Mouse (Mus musculus) activated CD4-positive, CD25-positive, alpha-beta regulatory T cell, adult 4 months (primary cell): ENCODE measurements at regions not wholly inside any gene's neighbourhood (a gene's known extent, or its start where the extent isn't known, plus 50 kb on each side); places are given as distances from the start of the nearest gene placed in this dataset.
"Not testable (repeated sequence)": the region's sequence is repeated elsewhere in the genome, so short reads cannot be mapped to it uniquely, and the experiment has no call there.

ENCODE experiments used
- ATAC-seq: one replicate; pipeline ENCODE4 v1.8.0; 2017

DNA sequence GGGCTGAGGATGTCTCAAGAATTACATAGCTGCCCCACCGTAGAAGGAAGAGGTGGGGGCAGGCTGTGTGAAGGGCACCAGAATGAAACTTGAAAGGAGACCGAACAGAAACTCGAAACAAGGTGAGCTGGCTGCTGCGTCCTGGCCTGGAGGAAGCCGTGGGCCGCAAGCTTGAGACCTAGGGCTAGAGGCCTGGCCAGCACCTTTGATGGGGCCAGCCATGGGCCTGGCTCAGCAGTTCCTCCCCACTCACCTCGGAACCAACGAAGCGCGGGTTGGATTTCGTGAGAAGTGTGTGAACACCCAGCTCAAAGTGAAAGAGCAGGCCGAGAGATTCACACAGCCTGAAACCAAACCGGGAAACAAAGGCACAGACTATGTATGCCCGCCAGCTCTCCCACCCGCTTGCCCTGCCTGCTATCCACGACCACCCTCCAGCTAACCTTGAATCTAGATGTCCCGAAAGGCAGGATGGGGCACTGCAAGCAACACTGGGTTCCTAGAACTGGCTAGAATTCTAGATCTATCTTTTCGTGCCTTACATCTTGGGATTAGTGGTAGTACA, 306.3 kb upstream of the 3110018I06Rik start:
- ATAC-seq, result no peak

- ATAC-seq, result peak; percentile 88
These were observed 305.1 kb upstream of the 3110018I06Rik start for GRCm38 (mm10) chr12:107183283-107183682.

DNA sequence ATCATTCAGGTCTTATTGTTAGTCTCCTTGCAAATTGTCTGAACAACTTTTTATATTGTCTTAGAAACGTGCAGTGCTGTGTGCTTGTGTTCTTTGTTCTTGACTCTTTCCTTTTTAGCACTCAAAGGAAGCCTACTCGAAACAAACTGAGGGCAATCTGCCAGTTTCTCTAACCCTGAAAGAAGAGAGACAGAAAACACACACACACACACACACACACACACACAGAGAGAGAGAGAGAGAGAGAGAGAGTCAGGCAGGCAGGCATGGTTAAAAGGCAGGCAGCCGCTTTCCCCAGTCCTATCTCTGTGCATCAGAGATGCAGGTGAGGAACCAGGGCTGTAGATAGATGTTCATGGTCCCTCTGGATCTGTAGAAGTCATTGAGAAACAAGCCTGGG, 304.0 kb upstream of the 3110018I06Rik start:
- peak; percentile 18 for ATAC-seq

- no peak for ATAC-seq
These were observed 302.1 kb upstream of the 3110018I06Rik start for GRCm38 (mm10) chr12:107186361-107186760.

DNA sequence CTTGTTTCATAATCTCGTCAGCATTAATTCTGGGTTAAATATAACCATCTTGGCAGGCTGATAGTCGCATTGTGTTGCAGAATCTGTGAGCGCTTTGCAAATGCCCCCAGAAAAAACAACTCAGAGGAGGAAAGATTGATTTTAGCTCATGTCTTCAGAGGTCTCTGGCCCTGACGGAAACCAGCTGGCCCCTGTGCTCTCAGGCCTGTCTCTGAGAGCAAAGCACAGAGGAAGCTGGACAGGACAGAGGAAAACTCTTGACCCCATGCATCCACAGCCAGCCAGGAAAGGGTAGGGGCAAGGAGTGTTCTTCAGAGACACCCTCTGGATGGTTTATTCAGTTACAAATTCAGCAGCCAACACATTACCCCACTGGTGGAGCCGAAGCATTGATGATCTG, 300.4 kb upstream of the 3110018I06Rik start:
- ATAC-seq, result no peak

DNA sequence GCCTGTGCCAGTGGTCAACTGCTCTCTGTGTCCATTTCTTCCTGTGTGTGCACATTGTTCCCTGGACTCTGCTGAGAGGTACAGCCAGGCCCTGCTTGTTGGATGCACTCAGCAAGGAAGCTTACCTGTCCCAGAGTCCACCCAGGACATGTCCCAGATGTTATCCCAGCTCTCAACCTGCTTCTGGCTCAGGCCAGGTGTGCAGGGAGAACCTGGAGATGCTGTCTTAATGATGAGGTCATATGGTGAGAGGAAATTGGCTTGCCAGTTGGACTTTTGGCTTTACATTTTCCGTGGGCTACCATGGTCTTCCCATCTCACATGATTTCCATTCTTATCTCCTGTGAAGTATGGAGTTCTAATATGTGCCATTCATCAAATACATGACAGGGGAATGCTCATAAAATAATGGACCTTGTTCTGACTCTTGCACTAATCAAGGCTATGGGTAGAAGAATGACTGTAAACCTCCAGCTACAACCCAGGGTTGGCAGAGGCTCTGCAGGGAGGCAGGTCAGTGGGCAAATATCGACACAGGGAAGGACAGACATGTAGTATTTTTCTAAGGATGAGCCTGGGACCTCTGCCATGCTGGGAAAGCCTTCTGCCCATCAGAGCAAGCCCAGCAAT, 289.9 kb upstream of the 3110018I06Rik start:
- no peak for ATAC-seq

GRCm38 (mm10) chr12:107200903-107201302, 287.5 kb upstream of the 3110018I06Rik start:
- ATAC-seq, result peak; percentile 79

- not testable (repeated sequence) for ATAC-seq
These were observed 279.6 kb upstream of the 3110018I06Rik start for GRCm38 (mm10) chr12:107208826-107209225.

DNA sequence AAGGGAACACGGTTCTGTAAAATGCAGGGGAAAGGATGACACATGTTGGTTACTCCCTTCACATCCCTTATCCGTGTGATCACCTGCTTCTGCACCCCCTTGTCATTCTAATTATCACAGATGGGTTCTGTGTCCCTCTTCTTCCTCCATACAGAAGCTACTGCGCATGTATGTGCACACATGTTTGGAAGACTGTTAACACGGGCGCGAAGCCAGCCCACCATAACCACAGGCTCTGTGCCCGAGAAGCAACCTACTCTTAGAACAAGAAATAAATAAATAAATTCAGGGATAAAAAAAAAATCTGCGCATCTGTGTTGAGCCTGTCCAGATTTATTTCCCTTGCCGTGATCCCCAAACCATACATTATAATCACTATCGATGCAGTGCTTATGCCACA, 275.6 kb upstream of the 3110018I06Rik start:
- ATAC-seq, result no peak

DNA sequence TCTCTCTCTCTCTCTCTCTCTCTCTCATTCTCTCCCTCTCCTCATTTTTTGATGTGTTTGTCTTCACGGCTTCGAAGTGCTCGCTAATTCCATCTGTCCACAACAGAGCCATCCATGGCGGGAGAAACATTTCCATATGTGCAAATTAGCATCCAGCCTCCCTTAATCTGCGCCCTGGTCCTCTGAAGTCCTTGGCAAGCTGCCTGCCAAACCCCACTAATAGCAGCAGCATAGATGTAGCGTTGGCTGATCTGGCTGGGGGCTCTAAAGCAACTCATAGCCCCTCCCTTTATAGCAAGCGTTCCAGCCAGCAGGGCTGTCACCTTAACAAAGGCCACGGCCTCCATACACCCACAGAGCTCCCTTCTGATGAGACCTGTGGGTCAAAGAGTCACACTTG, 272.3 kb upstream of the 3110018I06Rik start:
- no peak for ATAC-seq

- no peak for ATAC-seq
These were observed 267.0 kb upstream of the 3110018I06Rik start for GRCm38 (mm10) chr12:107221276-107221970.

- no peak for ATAC-seq
These were observed 266.3 kb upstream of the 3110018I06Rik start for GRCm38 (mm10) chr12:107222106-107222505.

DNA sequence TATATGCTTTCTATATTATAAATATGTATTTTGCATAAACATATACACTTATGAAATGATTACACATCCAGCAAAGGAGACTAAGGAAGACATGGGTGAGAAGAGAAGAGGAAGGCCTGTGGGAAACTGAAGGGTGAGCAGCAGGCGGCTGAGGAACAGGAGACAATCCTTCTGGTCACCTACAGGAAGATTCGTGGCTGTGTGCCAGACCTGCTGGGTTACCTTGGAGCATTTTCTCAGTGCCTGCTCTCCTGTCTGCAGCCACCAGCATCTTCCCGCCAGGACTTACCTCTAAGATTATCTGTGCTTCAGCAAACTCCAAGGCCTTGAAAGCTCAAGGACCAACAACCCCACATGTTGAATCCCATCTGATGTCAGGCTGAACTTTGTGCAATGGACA, 258.3 kb upstream of the 3110018I06Rik start:
- ATAC-seq, result no peak

- no peak for ATAC-seq
These were observed 256.8 kb upstream of the 3110018I06Rik start for GRCm38 (mm10) chr12:107231629-107232028.

GRCm38 (mm10) chr12:107250747-107251470, 237.5 kb upstream of the 3110018I06Rik start:
- ATAC-seq, result no peak

- ATAC-seq, result no peak
These were observed 236.5 kb upstream of the 3110018I06Rik start for GRCm38 (mm10) chr12:107251981-107252380.

DNA sequence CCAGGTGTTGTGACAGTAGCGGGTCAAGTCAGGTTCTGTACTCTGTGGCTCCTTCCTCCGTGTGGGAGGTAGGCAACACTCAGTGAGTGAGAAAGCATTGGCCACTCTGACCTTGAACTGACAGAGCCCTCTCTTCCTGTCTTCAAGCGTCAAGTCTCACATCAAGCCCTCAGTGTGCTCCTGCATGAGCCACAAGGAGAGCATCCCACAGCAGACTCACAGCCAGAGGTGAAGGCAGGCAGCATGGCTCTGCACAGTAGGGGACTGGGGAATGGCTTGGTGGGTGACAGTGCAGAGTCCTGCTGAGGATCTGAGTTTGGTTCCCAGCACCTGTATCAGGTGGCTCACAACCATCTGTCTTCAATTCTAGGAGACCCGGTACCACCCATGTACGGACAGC, 226.4 kb upstream of the 3110018I06Rik start:
- ATAC-seq, result no peak

DNA sequence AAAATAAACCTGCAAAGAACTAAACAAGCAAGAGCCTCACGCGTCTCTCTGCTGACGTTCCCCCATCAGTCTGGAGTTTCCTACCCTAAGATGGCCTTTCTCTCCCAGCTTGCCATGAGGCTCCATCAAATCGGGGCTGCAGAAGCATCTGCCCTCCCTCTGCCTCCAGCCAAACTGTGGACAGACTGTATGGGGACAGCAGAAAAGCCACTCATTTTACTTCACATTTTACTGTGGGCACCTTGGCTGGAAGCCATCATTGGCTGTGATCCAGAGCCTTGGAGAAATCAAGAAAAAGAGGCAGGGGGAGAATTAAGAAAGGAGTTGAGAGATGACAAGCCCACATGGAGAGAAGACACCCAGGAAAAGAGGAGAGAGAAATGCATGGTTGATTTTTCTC, 225.9 kb upstream of the 3110018I06Rik start:
- no peak for ATAC-seq

GRCm38 (mm10) chr12:107266696-107267095, 221.7 kb upstream of the 3110018I06Rik start:
- no peak for ATAC-seq

DNA sequence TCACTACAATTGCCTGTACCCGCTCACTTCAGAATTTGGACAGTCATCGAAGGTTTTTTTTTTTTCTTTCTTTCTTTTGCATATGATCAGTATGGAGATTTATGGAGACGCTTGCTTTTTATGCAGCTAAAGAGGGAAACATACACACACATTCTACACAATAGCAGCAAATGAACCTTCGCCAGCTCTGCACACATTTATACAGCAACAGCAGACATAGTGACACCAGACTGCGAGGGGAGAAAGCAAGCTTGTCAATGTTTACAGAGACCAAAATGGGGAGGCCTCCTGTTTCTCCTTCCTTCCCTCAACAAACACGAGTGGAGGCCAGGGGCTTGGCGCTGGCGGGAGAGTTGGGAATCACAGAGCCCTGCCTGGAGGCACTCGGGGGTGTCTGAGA, 202.8 kb upstream of the 3110018I06Rik start:
- ATAC-seq, result no peak

GRCm38 (mm10) chr12:107291377-107291776, 197.1 kb upstream of the 3110018I06Rik start:
- no peak for ATAC-seq

DNA sequence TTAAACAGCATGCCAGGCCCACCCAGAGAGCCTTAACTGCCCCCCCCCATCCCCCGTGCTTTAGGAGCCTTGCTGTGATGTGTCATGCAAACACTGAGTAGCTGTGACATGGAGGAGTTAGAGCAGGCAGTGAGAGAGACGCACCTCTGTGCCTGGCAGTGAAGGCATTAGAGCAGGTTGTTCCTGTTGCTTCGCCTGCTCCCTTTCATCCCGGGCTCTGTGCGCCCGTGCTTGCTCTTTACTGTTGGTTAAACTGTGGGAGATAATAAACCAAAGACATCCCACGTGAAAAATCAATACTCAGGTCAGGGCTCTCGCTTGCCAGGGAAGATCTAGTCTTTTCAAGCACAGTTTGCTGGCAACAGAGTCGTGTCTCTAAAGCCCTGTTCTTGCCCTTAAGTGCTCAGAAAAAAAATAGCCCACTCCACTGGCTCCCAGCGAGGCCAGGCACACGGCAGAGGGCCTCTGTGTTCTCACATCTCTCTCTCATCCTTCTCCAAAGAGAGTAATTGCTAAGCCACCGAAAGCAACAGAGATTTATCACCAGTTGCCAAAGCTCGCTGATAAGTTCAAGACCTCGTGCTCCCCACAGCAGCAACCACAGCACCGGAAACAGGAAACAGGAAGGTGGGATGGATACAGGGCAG, 181.2 kb upstream of the 3110018I06Rik start:
- ATAC-seq, result no peak

- no peak for ATAC-seq
These were observed 173.0 kb upstream of the 3110018I06Rik start for GRCm38 (mm10) chr12:107315446-107315845.
